Mouse (Mus musculus) MEL (cell line): Measurements from ENCODE around the gene Cd68. TPM values are rescaled to one million over a fixed set of nuclear protein-coding genes. Genes with fewer than 3 reads are reported as not detected.

Experiments used
- DNase-seq: peaks from one replicate; pipeline ENCODE4 v3.0.0; 2011; ENCODE audit warnings: low read depth, low spot score
- H3K27ac ChIP-seq: 2 replicates; pipeline ENCODE4 v1.5.1; 2012; ENCODE audit warnings: low read depth, mild to moderate bottlenecking, control low read depth, low read length, moderate library complexity; ENCODE audit not compliant: control insufficient read depth
- H3K27me3 ChIP-seq, 2 experiments: fragments of 150-350 bp in 1 of 2; sonication (generic) in 1 of 2; 2 replicates each; pipeline ENCODE4 v1.6.1; 2012; ENCODE audit warnings: low read length in 2 of 2, mild to moderate bottlenecking in 2 of 2, improper control_type of control experiment in 1 of 2, moderate library complexity in 1 of 2; ENCODE audit not compliant: insufficient read depth in 2 of 2, control insufficient read depth in 1 of 2
- H3K36me3 ChIP-seq, 2 experiments: 2 replicates each; pipeline ENCODE4 v1.6.1; 2012 to 2014; ENCODE audit warnings: low read length in 2 of 2, improper control_type of control experiment in 1 of 2, inconsistent platforms in 1 of 2, mild to moderate bottlenecking in 1 of 2; ENCODE audit not compliant: insufficient read depth in 2 of 2, control insufficient read depth in 1 of 2
- H3K4me1 ChIP-seq, 2 experiments: fragments of 150-350 bp in 1 of 2; sonication (generic) in 1 of 2; 2 replicates each; pipeline ENCODE4 v1.6.1; 2012; ENCODE audit warnings: low read length in 2 of 2, improper control_type of control experiment in 1 of 2, mild to moderate bottlenecking in 1 of 2; ENCODE audit not compliant: insufficient read depth in 2 of 2, control insufficient read depth in 1 of 2
- H3K4me3 ChIP-seq, 2 experiments: fragments of 150-350 bp in 1 of 2; sonication (generic) in 1 of 2; 2 replicates each; pipeline ENCODE4 v1.5.1; 2012; ENCODE audit warnings: low read depth in 2 of 2, low read length in 2 of 2, mild to moderate bottlenecking in 2 of 2, moderate library complexity in 2 of 2, control low read depth in 1 of 2, improper control_type of control experiment in 1 of 2; ENCODE audit not compliant: control insufficient read depth in 1 of 2, insufficient read depth in 1 of 2
- H3K79me2 ChIP-seq: 2 replicates; pipeline ENCODE4 v1.6.1; 2012; ENCODE audit warnings: mild to moderate bottlenecking, low read length, moderate library complexity; ENCODE audit not compliant: control insufficient read depth, poor library complexity, insufficient read depth
- H3K9ac ChIP-seq: 2 replicates; pipeline ENCODE4 v1.6.1; 2012; ENCODE audit warnings: low read depth, mild to moderate bottlenecking, control low read depth, low read length, moderate library complexity; ENCODE audit not compliant: control insufficient read depth, poor library complexity, severe bottlenecking
- H3K9me3 ChIP-seq: fragments of 150-350 bp; sonication (generic); replicated peaks from 2 replicates; pipeline ENCODE4 v1.6.1; 2012; ENCODE audit warnings: mild to moderate bottlenecking, low read length, improper control_type of control experiment, moderate library complexity; ENCODE audit not compliant: insufficient read depth
- CHD1 ChIP-seq: IDR thresholded peaks from 2 replicates; pipeline ENCODE4 v1.6.1; 2012; ENCODE audit warnings: low read depth, mild to moderate bottlenecking, inconsistent platforms, low read length, improper control_type of control experiment
- CHD2 ChIP-seq: IDR thresholded peaks from 2 replicates; pipeline ENCODE4 v1.6.1; 2011; ENCODE audit warnings: low read length, improper control_type of control experiment
- GATA1 ChIP-seq: IDR thresholded peaks from 2 replicates; pipeline ENCODE4 v1.6.1; 2011; ENCODE audit warnings: low read depth, low read length, improper control_type of control experiment
- MAFK ChIP-seq: IDR thresholded peaks from 2 replicates; pipeline ENCODE4 v1.6.1; 2011; ENCODE audit warnings: low read depth, mild to moderate bottlenecking, low read length, improper control_type of control experiment, borderline replicate concordance
- MAX ChIP-seq: IDR thresholded peaks from 2 replicates; pipeline ENCODE4 v1.6.1; 2011; ENCODE audit warnings: low read length, improper control_type of control experiment
- MAZ ChIP-seq: IDR thresholded peaks from 2 replicates; pipeline ENCODE4 v1.6.1; 2012; ENCODE audit warnings: low read depth, mild to moderate bottlenecking, inconsistent platforms, low read length, improper control_type of control experiment
- NRF1 ChIP-seq: IDR thresholded peaks from 2 replicates; pipeline ENCODE4 v1.6.1; 2014; ENCODE audit warnings: low read depth, mild to moderate bottlenecking, inconsistent platforms, low read length, improper control_type of control experiment, moderate library complexity; ENCODE audit not compliant: poor library complexity, insufficient read depth, severe bottlenecking
- POLR2A ChIP-seq, 2 experiments: IDR thresholded peaks; 2 replicates each; pipeline ENCODE4 v1.6.1; 2011 to 2012; ENCODE audit warnings: low read length in 2 of 2, mild to moderate bottlenecking in 2 of 2, control low read depth in 1 of 2, improper control_type of control experiment in 1 of 2, low read depth in 1 of 2, moderate library complexity in 1 of 2; ENCODE audit not compliant: control insufficient read depth in 1 of 2, insufficient read depth in 1 of 2, poor library complexity in 1 of 2
- POLR2AphosphoS2 ChIP-seq: IDR thresholded peaks from 2 replicates; pipeline ENCODE4 v1.6.1; 2011; ENCODE audit warnings: low read length, improper control_type of control experiment
- RCOR1 ChIP-seq: IDR thresholded peaks from 2 replicates; pipeline ENCODE4 v1.6.1; 2012; ENCODE audit warnings: low read depth, mild to moderate bottlenecking, inconsistent platforms, low read length, improper control_type of control experiment
- SIN3A ChIP-seq: IDR thresholded peaks from 2 replicates; pipeline ENCODE4 v1.6.1; 2012; ENCODE audit warnings: low read length, improper control_type of control experiment, inconsistent platforms
- TCF12 ChIP-seq: IDR thresholded peaks from 2 replicates; pipeline ENCODE4 v1.6.1; 2014; ENCODE audit warnings: low read depth, mild to moderate bottlenecking, inconsistent platforms, low read length, improper control_type of control experiment, moderate library complexity
- ZC3H11A ChIP-seq: IDR thresholded peaks from 2 replicates; pipeline ENCODE4 v1.6.1; 2012; ENCODE audit warnings: low read depth, mild to moderate bottlenecking, inconsistent platforms, low read length, improper control_type of control experiment
- ZNF384 ChIP-seq: IDR thresholded peaks from 2 replicates; pipeline ENCODE4 v1.6.1; 2012; ENCODE audit warnings: low read depth, mild to moderate bottlenecking, inconsistent platforms, low read length, improper control_type of control experiment
- polyA plus RNA-seq, 2 experiments: library from polyadenylated mRNA; stranded (reverse) in 1 of 2; unstranded in 1 of 2; fragments of >175 nt in 1 of 2; fragments of >200 nt in 1 of 2; gene quantifications; 2 replicates each; pipeline versions ENCODE4 v1.2.1 to v1.2.4; 2012; ENCODE audit warnings: low replicate concordance in 2 of 2, low read depth in 1 of 2; ENCODE audit not compliant: insufficient read length in 2 of 2, insufficient read depth in 1 of 2, missing spikeins in 1 of 2
- total RNA-seq: library from RNA; depleted of rRNA; stranded (reverse); fragments of 300-350 nt; gene quantifications from 2 replicates; pipeline ENCODE4 v1.2.3, GENCODE M21; 2012

Cd68 gene
- total and polyA plus RNA-seq, 3 experiments: 5.3 to 19.8 TPM; not detected in 1

GRCm38 (mm10) chr11:69692863-69693262 is 26.9 kb upstream of the Cd68 start:
- Histone ChIP-seq H3K9me3 (no peaks in the 10 kb centered on the region), H3K4me1 (peaks cover 0 to 6% of the 10 kb centered on the region in 2 experiments; a peak in 1 of 4 replicates), H3K79me2 (no peaks in the 10 kb centered on the region), H3K27me3 (no peaks in the 10 kb centered on the region), H3K27ac (no peak overlapping the region), H3K36me3 (no peaks in the 10 kb centered on the region), H3K9ac (no peak overlapping the region), H3K4me3 (no peak overlapping the region)
- TF ChIP-seq CHD1 (no peak), ZNF384 (no peak)
- DNase-seq: no peak

- H3K27me3 ChIP-seq: no peaks in the 10 kb centered on the region
Measured at GRCm38 (mm10) chr11:69692196-69692811, 26.4 kb upstream of the Cd68 start.

GRCm38 (mm10) chr11:69689891-69690290 is 23.9 kb upstream of the Cd68 start:
- H3K36me3 ChIP-seq: no peaks in the 10 kb centered on the region
- H3K27me3 ChIP-seq: no peaks in the 10 kb centered on the region
- H3K27ac ChIP-seq: no peak overlapping the region
- no peaks in the 10 kb centered on the region for H3K79me2 ChIP-seq
- no peak overlapping the region for H3K4me3 ChIP-seq
- DNase-seq: no peak
- H3K4me1 ChIP-seq: peaks cover 0 to 11% of the 10 kb centered on the region in 2 experiments; a peak in 2 of 4 replicates
- TF ChIP-seq MAX: no peak
- TF ChIP-seq ZC3H11A: no peak
- no peak for TF ChIP-seq CHD2
- TF ChIP-seq, all 39 proteins: peak for 0
- Histone ChIP-seq H3K9ac (no peak overlapping the region), H3K9me3 (no peaks in the 10 kb centered on the region)

More at GRCm38 (mm10) chr11:69692196-69692811, 26.4 kb upstream of the Cd68 start:
- TF ChIP-seq MAFK: no peak
- TF ChIP-seq POLR2AphosphoS2: no peak
- no peak for TF ChIP-seq CHD2
- no peak for TF ChIP-seq POLR2A (IDR thresholded peaks at IDR 0.05; ENCODE audit: control insufficient read depth in 1 of 2, insufficient read depth in 1 of 2, low read depth in 1 of 2, low read length in 2 of 2, poor library complexity in 1 of 2)
- TF ChIP-seq GATA1: no peak
- no peak for TF ChIP-seq MAZ
- TF ChIP-seq NRF1: no peak
- no peak for TF ChIP-seq RCOR1
- TF ChIP-seq TCF12: no peak
- TF ChIP-seq SIN3A: no peak
- Histone ChIP-seq H3K9ac (no peak overlapping the region), H3K36me3 (no peaks in the 10 kb centered on the region), H3K9me3 (no peaks in the 10 kb centered on the region), H3K4me3 (no peak overlapping the region), H3K4me1 (peaks cover 0 to 6% of the 10 kb centered on the region in 2 experiments; a peak in 1 of 4 replicates), H3K27ac (no peak overlapping the region), H3K79me2 (no peaks in the 10 kb centered on the region)
- no peak for DNase-seq
